Mouse (Mus musculus): Measurements from ENCODE around the gene Zfp109.
A peak's percentile ranks its signal among the peaks of the same experiment; 100 is the strongest.
"Not testable (repeated sequence)": the region's sequence is repeated elsewhere in the genome, so short reads cannot be mapped to it uniquely, and the experiment has no call there.

The Zfp109 gene

DNA sequence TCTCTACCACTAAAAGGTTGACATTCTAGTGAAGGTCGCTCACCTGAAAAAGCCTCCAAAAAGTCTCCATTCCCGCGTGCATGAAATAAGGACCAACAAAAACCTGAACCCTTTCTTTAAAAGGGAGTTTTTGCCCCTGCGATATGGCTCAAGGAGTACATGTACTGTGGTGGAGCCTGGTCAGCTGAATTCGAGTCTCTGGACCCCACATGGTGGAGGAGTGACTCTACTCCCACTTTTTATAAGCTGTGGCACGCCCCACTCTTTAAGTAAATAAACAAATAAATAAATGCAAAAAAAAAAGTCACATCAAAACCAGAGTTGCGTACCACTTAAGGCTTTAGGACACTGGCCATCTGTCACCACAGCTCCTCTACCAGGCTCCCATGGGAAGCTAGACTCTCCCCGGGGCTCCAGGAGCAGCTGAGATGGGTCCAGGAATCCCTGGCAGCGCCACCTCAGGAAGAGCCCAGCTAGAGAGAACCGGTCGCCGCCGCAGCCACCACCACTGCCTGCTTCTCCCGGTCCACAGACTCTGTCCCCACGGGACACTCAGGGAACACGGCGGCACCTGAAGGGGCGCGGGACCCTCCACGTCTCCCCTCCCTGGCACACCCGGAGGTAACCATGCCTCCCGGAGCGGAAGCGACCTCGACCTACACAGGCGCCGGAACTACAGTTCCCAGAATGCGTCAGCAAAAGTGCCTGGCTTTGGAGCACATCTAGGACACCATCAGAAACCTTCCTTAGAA lies at the start of gene Zfp109:
Zfp109 (minus strand) TSS at position 521 of the 752 bp plus-strand sequence.
- DNase-seq (ENCODE audit: low spot score), result peak; percentile 16

DNA sequence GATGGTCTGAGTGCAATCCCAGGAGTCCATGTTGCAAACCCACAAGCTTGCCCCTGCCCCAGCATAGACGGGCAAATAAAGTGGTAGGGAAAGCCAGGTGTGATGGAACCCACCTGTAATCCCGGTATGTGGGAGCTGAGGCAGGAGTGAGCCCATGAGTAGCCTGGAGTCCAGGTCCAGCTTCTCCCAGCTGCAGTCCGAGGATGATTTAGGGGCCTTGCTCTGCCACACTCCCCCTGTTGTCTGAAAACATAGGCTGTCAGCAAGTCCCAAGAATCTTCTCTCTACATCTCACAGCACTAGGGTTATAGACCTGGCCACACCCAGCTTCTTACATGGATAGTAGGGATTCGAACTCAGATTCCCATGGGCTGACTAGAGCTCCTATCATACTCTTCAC lies 49.6 kb upstream of the Zfp109 start:
- DNase-seq (ENCODE audit: low spot score), result no peak

DNA sequence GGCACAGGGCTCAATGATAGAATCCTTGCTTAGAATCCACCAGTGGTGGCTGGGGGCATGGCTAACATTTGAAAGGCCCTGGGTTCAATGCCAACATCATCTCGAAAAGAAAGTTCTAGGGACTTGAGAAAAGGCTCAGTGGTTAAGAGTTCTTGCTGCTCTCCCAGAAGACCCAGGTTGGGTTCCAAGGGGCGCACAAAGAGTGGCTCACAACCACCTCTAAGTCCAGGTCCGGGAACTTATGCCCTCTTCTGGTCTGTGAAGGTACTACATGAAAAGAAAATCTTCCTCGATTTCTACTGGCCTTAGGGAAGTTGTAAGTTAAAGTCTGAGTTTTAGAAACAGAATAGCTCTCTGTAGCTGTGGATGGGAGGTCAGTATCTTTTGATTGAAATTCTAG lies 48.7 kb upstream of the Zfp109 start:
- DNase-seq (ENCODE audit: low spot score), result no peak

DNA sequence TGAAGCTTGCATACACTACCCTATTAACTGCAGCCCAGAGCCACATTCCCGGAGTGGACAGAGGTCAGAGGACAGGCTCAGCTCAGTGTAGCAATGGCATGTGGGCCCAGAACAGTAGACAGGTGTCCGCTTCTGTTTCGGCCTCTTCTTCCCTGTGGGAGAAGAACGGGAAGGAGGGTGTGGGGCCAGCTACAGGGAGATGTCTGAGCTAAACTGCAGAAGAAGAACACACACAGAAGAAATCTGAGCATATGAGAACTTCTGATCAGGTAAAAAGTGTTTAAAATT lies 43.4 kb upstream of the Zfp109 start:
- no peak for DNase-seq (ENCODE audit: low spot score)

DNA sequence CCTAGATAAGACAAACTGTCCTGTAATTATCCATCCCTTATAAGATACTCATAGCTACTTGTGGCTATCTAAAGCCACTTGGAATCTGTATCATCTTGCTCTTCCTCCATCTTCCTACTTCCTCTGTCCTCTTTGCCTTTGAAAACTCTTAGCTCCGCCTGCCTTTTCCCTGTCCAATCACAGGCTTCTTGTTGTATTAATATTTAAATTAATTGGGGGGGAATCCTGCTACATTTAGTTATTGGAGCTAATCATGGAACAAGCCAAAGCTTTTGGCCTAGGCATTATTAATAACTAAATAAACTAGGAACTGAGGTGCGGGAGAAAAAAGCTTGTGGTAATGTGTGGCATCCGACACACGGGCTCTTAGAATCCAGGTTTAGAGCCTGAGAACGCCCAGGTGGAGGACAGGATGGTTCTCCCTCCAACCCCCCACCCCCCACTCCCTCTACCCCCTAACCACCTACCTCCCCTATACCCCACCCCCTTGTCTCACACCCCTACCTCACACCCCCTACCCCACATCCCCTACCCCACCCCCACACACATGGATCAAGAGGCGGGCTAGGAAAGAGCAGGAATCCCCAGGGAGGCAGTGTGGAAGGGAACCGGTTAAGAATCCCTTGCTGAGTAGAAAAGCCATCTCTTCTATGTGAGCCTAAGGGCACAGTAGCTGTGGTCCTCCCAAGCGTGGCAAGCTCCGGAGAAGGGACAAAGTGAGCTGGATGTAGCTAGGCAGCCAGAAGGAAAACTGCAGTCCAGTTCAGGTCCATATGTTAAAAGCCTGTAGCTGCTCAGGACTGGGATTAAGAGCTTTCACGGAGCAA lies 42.9 kb upstream of the Zfp109 start:
- DNase-seq (ENCODE audit: low spot score), result no peak

DNA sequence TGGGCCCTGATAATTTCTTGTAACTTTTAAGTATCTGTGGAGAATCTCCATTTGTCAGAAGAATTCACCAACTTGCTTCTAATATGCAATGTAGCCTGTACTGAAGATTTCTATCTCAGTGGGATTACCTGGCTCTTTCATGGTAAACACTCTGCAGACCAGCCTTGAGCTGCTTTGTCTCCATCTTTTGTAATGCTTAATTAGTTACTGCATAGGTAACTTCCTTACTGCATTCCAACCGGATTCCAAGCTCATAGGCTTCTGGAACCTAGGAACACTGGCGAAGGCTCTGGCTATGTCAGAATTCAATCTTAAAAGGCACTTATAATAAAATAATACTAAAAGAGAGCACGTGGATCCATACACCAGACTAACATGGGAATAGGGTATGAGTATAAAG lies 41.4 kb upstream of the Zfp109 start:
- DNase-seq (ENCODE audit: low spot score), result not testable (repeated sequence)

DNA sequence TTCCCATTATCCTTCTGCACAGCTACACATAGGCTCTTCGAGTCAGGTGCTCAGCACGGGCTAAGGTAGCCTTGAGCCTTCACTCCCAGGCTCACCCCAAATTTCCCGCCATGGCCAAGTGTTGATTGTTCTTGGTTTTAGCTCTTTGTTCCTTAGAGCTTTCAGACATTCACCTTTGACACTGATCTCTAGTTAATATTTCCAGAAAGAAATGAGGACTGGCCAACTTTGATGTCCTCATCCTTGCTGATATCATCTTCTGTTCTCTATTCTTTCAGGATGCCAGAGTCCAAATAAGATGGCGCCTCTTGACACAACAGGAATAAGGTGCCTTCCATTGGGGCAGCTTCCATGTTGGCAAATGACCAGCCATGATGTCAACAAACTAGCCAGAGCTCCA lies 37.1 kb upstream of the Zfp109 start:
- DNase-seq (ENCODE audit: low spot score), result no peak

DNA sequence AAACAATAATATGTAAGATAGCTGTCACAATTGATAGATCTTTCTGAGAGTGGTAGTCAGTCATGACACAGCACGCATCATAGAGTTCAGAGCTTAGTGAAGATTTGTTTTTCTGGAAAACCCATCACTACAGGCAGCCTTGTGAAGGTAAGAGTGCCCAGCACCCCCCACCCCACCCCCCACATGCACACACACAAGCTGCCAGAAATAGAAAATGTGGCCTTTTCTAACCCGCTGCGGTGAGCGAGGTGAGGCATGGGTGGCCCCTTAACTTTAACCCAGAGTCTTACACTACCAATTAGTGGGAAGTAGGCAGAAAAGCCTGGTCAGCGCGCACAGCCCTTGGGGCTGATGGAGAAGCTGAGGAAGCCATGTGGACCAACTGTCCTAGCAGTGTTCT lies 33.8 kb upstream of the Zfp109 start:
- no peak for DNase-seq (ENCODE audit: low spot score)

DNA sequence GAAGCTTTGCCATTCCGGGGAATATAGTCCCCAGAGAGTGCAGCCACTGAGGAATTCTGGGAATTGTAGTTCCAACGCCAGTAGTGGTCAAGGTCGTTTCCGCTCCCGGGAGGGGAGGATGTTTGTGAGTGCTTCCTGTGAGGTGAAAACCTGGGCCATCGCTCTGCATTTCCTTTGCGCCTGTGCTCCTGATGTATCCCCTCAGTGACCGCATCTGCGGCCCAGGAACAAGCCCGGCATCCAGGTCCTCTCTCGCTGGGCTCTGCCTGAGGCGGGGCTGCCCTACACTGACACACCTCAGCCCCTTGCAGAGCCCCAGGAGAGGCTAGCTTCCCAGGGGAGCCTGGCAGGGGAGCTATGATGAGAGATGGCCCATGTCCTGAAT lies 32.9 kb upstream of the Zfp109 start, which contains the start of gene Zfp93:
Zfp93 (plus strand) TSS at position 133 of the 385 bp plus-strand sequence.
- peak; percentile 79 for DNase-seq (ENCODE audit: low spot score)

DNA sequence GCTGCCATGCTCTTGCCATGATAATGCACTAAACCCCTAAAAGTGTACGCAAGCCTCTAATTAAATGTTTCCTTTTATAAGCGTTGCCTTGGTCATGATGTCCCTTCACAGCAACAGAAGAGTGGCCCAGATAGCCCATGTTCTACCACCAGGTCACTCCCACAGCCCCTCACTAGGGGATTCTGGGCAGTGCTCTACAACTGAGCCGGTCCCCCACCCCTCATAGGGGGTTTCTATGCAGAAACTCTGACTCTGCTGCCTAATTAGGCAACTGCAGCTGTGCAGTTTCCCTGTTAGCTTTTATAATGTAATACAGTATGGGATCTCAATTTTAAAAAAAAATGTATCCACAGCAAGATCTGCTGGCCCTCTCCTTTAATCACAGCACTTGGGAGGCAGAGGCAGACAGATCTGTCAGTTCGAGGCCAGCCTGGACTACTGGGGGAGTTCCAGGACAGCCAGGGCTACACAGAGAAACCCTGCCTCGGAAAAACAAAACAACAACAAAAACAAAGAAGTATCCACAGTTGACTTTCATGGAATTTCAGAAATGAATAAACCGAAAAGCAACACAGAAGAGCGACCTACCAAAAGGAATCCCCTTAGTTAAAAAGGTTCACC lies 32.4 kb upstream of the Zfp109 start:
- no peak for DNase-seq (ENCODE audit: low spot score)

DNA sequence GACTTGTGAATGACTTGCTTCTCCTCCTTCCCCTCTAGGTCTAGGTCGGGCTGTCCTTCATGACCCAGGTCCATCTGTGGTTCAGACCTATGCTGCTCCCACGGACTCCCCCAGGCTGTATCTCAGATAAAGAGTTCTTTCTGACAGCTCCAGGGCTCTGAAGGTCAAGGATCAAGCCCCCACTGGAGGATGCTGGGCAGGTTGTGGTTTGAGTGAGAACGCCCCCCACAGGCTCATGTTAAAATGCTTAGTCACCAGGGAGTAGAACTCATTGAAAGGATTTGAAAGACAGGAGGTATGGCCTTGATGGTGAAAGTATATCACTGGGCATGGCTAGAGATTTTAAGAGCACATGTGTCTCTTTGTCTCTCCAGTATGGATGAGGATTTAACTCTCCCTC lies 31.9 kb upstream of the Zfp109 start:
- no peak for DNase-seq (ENCODE audit: low spot score)

DNA sequence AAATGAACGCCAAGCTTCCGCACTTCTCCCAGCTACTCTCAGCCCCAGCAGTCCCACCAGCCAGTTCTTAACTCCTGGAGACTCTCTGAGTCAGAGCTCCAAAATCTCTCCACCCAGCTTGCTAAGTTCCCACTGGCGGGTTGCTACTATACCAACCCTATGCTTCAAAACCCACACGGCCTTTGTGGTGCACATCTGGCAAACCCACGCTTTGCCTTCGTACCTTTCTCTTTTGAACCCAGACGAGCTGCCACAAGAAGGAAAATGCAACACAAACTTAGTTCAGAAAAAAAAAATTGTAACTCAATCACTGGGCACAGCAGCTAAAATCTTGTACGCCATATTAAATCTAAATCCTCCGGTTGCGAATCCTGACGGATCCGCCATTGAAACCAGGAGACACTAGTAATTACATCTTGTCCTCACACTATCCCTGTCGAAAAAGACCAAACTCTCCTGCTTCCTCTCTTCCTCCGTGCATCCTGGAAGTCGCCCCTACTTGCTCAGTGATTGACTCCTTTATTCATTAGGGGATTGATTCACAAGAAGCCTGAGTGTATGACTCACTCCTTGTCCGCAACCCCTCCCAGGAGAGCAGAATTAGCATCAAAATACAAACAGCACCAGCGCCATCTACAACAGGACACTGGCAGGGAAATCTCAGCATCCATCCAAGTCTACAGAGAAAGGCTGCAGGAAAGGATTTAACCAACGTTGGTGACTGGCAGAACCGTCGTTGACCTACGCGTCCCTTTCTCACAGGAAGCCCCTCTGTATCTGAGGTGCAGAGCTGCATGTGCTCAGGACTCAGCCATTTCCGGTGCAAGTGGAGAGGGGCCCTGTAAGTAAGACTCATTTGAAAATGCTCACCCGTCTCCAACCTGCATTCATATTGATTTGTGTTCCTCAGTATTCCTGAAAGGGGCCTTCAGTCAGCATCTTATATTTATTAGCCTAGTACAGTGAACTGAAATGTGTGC lies 31.1 kb upstream of the Zfp109 start:
- no peak for DNase-seq (ENCODE audit: low spot score)

DNA sequence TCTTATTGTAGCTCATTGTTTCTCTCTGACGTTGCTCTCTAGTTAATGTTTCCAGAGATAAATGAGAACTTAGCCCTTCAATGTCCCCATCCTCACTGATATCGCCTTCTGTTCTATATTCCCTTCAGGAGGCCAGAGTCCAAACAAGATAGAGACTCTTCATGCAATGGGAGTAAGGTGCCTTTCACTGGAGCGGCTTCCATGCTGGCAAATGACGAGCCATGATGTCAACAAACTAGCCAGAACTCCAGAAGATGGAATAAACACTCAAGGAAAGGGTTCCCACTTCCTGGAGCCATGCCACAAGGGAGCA lies 22.6 kb upstream of the Zfp109 start:
- DNase-seq (ENCODE audit: low spot score), result no peak

DNA sequence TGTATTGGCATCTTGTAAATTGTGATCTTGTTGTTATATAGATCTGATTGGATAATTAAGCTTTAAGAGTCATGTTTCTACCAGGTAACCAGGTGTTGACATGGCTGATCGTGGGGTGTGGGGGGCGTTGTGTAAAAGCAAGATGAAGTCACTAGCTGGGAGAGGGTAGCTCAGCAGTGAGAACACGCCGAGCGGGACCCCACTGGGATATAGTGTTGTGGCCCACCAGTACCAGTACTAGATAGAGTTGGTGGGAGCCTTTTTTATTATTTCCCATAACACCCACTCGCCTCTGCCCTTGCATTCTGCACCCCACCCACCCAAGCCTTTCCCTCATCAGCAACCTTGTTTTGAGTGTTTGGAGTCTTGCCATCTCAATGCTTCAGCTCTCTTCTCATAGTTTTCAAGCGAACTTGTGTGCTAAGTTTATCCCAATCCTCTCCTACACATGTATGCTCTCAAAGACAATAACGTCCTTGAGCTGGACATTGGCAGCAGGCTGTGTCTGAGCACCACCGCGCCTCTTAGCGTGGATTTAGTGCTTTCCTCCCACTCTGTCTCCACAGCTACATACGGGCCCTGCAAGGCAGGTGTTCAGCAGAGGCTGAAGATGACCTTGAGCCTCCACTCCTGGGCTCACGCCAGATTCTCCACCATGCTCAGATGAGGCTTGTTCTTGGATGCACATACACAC lies 22.1 kb upstream of the Zfp109 start:
- DNase-seq (ENCODE audit: low spot score), result no peak

DNA sequence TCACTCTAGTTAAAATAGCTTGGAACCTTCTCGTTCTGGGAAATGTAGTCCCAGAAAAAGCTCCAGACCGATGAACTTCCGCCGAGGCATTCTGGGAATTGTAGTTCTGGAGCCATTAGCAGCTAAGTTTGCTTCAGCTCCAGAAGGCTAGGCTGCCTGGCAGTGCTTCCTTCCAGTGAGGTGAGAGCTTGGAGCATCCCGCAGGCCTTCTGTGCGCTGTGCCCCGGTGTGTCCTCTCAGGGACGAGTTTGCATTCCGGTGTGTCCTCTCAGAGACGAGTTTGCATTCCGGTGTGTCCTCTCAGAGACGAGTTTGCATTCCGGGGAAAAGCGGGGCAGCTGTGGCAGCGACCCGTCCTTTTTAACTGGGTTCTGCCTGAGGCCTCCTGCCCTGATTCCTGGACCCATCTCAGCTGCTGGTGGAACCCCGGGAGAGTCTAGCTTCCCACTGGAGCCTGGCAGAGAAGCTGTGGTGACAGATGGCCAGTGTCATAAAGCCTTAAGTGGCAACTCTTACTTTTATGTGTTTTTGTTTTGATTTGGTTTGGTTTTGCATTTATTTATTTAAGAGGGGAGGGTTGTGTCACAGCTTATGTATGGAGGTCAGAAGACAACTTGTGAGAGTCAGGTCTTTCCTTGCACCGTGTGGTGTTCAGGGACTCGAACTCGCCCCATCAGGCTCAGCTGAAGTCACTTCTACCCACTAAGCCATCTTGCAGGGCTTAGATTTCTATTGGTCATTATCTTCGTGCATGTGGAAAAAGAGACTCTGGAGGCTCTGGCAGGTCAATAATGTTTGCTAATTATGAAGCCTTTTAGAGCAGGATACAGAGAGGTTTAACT lies 17.5 kb upstream of the Zfp109 start, which contains the start of gene Zfp108:
Zfp108 (plus strand) TSS at position 162 of the 842 bp plus-strand sequence.
- peak; percentile 79 for DNase-seq (ENCODE audit: low spot score)

DNA sequence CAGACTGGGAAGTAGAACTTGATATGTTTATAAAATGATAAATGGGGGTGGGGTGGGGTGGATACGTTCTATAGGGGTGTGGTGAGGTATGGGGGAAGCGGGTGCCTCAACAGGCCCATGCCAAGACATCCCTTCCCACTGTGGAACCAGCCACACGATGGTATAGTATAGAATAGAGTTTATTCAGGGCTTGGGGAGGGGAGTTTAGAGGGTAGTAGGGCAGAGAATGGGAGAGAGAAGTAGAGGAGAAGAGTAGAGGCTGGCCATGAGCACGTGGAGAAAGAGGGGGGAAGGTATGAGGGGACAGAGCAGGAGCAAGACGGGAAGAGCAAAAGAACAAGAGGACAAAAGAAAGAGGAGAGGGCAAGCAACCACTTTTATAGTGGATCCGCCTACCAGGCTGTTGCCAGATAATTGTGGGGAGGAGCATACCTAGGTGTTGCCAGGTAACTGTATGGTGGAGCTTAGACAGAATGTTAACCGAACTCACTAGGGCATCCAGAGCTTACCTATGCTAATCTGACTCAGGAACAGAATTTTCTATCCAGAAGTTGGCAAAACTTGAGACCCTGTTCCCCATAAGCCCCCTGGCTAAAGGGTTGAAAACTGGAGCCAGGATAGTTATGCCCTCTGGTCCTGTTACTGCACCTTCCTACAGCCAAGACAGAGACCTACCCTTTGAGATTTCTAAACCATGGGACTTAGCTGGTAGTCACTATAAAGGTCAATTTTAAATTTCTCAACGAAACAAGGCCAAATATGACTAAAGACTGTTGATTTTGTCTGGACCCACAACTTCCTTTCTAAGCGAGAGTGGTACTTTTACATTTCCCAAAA lies 16.6 kb upstream of the Zfp109 start:
- no peak for DNase-seq (ENCODE audit: low spot score)

DNA sequence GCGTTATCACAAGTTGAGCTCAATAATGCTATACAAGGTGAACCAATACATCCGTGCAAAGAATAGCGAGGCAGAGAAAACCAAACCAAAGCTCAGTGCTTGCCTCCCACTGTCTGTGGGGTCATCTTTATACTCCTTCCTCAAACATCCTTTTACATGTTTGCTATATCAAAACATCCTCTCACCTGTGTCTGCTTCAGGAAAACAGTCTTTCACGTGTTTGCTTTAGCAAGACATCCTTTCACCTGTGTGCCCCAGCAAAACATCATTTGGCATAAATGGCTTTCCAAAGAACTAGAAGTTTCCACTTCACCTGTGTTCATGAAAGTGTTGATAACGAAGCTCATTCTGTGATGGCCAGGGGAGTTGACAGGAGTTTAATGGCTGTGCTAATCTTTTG lies 26.0 kb downstream of the Zfp109 start, which contains the start of gene Zfp111:
Zfp111 (minus strand) TSS at position 101 of the 400 bp plus-strand sequence.
- no peak for DNase-seq (ENCODE audit: low spot score)

DNA sequence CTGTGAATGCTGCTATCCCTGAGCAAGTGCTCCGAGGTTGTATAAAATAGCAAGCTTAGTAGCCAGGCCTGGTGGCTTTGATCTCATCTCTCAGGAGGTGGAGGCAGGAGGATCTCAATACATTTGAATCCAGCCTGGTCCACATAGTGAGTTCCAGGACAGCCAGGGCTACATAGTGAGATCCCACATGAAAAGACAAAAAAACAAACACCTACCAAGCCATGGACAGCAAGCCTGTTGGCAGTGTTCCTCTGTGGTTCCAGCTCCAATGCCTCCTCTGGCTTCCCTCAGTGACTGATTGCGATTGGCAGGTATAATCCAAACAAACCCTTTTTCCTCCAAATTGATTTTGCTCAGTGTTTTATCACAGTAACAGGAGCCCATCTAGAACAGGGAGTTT lies 27.1 kb downstream of the Zfp109 start:
- no peak for DNase-seq (ENCODE audit: low spot score)

DNA sequence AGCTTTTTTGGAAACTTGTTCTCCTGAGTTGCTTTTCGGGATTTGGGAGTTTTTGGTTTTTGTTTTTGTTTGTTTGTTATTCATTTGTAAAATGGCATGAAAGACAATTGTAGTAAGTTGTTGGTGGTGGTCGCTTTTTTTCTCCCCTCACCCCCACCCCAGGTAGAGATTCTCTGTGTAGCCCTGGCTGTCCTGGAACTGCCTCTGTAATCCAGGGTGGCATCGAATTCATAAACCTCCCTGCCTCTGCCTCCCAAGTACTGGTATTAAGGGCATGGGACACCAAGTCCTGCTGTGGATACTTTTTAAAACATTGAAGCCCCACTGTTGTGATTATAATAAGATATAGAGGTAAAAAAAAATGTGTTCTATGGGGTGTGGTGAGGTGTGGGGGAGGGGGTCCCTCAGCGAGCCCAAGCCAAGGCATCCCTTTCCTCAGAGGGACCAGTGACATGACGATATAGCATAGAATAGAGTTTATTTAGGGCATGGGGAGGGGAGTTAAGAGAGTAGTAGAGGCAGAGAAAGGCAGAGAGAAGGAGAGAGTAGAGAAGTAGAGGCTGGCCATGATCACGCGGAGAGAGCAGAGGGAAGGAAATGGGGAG lies 29.0 kb downstream of the Zfp109 start:
- no peak for DNase-seq (ENCODE audit: low spot score)

Measured in adipocyte (in vitro differentiated cells).